Mouse (Mus musculus) c-Kit-positive CD71-positive TER-119-positive erythroid progenitor cells, embryonic 14.5 days (primary cell): ENCODE data around the gene Ntn1.

Experiments
- DNase-seq: peaks from one replicate; pipeline ENCODE4 v3.0.0-alpha.2; 2013; ENCODE audit warnings: low spot score

Gene Ntn1

GRCm38 (mm10) chr11:68407266-68407926 is 6.8 kb upstream of the Ntn1 start:
- no peak for DNase-seq

GRCm38 (mm10) chr11:68405576-68405975 is 5.0 kb upstream of the Ntn1 start:
- DNase-seq, result no peak

- DNase-seq, result no peak
Measured at GRCm38 (mm10) chr11:68404185-68404584, 3.6 kb upstream of the Ntn1 start.

- no peak for DNase-seq
Measured at GRCm38 (mm10) chr11:68401428-68401827, 805 bp upstream of the Ntn1 start.

- DNase-seq, result no peak
Measured at GRCm38 (mm10) chr11:68400021-68400671, 477 bp downstream of the Ntn1 start.

- no peak for DNase-seq
Measured at GRCm38 (mm10) chr11:68399548-68400020, 1.0 kb downstream of the Ntn1 start.

- no peak for DNase-seq
Measured at GRCm38 (mm10) chr11:68398891-68399547, 1.6 kb downstream of the Ntn1 start.

GRCm38 (mm10) chr11:68395546-68395945 is 5.1 kb downstream of the Ntn1 start:
- DNase-seq, result no peak

GRCm38 (mm10) chr11:68394749-68395148 is 5.9 kb downstream of the Ntn1 start:
- DNase-seq, result no peak

GRCm38 (mm10) chr11:68393897-68394490 is 6.6 kb downstream of the Ntn1 start:
- no peak for DNase-seq

- no peak for DNase-seq
Measured at GRCm38 (mm10) chr11:68390381-68391287, 10.0 kb downstream of the Ntn1 start.

- no peak for DNase-seq
Measured at GRCm38 (mm10) chr11:68389621-68390020, 11.0 kb downstream of the Ntn1 start.

- DNase-seq, result no peak
Measured at GRCm38 (mm10) chr11:68388655-68389015, 12.0 kb downstream of the Ntn1 start.

GRCm38 (mm10) chr11:68387971-68388654 is 12.5 kb downstream of the Ntn1 start:
- no peak for DNase-seq

- no peak for DNase-seq
Measured at GRCm38 (mm10) chr11:68387441-68387760, 13.2 kb downstream of the Ntn1 start.

GRCm38 (mm10) chr11:68386589-68387440 is 13.8 kb downstream of the Ntn1 start:
- DNase-seq, result no peak

GRCm38 (mm10) chr11:68385921-68386588 is 14.6 kb downstream of the Ntn1 start:
- DNase-seq, result no peak

- no peak for DNase-seq
Measured at GRCm38 (mm10) chr11:68385021-68385821, 15.4 kb downstream of the Ntn1 start.

GRCm38 (mm10) chr11:68384592-68385020 is 16.0 kb downstream of the Ntn1 start:
- DNase-seq, result no peak
